Mouse (Mus musculus): Measurements from ENCODE around the gene Hps3.
"Not testable (repeated sequence)": the region's sequence is repeated elsewhere in the genome, so short reads cannot be mapped to it uniquely, and the experiment has no call there.

Hps3 gene

DNA sequence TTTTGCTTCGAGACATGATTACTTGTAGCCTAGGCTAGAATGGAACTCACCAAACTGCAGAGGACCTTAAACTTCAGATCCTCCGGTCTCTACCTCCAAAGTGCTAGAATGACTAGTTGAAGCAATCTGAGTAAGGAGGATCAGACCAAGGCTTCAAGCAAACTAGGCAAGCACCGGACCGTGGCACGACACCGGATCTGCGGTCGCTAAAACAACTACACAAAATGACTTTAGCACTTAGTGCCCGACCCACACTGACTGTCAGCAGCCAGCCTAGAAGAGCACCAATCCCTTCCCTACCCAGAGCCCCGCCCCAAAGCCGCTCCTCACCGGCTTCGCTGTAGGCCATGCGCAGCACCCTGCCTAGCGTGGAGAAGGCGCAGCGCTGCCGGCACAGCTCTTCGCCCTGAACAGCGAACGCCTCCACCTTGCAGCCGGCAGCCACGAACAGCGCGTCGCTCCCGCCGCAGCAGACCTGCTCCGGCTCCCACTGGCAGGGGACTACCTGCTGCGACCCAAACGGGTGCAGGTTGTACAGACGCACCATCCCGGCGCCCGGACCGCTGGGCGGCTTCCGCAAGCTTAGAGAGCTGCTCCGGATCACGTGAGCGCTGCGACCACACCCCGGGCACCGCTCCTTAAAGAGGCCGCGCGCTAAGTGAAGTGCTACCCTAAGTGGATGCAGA, at the start of gene Hps3:
TSS of gene Hps3 (minus strand) at position 597 of the 686 bp plus-strand sequence.
- peak; percentile 82 to 91 for DNase-seq (ENCODE audit: low spot score in 2 of 2)

DNA sequence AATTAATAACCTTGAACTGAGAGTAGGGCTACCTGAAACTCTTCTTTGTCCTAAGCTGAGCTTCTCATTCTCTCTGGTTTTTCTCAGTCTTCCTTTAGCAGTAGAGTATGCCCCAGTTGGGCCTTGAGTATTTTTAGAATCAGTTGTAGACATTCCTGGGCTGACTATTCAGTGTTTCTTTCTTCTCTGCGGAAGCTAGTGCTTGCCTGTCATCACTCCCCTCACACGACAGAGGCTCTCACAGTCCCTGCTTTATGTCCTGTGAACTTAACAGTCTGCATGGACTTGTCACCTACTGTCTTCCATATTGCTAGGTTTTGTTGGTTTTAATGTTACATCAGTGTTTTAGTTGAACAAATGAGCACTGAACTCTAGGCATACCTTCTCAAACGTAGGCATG, 47.0 kb upstream of the Hps3 start:
- DNase-seq (ENCODE audit: low spot score in 2 of 2) = no peak

DNA sequence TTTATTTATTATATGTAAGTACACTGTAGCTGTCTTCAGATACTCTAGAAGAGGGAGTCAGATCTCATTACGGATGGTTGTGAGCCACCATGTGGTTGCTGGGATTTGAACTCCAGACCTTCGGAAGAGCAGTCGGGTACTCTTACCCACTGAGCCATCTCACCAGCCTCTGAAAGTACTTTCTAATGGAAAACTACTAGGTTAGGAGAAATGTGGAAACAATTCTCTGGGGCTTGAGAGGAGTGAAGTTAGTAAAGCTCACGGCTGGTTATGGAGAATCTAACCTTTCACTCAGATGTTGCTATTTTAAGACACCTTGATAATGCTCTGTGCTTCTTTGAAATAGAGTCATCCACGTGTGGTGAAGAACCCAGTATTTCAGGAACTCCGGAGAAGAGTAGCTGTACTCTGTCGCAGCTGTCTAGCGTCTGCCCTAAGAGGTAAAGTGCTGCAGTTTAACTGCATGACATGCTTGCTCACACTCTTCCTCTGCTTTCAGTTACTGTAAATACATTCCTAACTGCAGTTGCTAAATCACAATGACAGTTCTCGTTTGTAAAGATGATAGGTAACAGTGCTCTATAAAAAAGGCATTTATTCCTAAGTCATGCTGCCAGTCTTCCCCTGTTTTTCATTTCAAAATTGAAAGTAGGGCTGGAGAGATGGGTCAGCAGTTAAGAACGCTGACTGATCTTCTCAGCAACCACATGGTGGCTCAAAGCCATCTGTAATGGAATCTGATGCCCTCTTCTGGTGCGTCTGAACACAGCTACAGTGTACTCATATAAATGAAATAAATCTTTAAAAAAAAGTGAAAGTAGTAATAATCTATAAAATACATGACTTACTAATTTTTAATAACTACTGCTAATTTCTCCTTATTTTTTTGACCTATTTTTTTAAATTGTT, 41.3 kb upstream of the Hps3 start:
- no peak for DNase-seq (ENCODE audit: low spot score in 2 of 2)

DNA sequence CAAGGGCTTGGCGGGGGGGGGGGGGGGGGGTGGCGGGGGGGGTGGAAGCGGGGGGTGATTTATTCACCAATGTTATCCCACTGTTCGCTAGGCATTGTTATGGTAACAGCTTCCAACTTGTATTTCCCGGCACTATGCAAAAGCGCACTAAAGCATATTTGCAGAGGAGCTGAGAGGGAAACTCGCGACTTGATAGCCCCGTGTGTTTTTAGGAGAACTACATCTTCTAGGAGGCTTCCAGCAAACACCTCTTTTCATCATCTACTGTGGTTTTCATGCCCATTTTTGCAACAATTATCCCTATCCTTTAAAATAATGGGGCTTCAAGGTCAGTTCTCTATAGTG, 23.1 kb upstream of the Hps3 start:
- no peak for DNase-seq (ENCODE audit: low spot score in 2 of 2)

- peak; percentile 90 to 93 for DNase-seq (ENCODE audit: low spot score in 2 of 2)
Measured at GRCm38 (mm10) chr3:20057306-20058196, 22.4 kb upstream of the Hps3 start, which contains the start of gene Hltf. Hltf (plus strand) TSS chr3:20057811.

- DNase-seq (ENCODE audit: low spot score in 2 of 2) = not testable (repeated sequence)
Measured at GRCm38 (mm10) chr3:20044736-20045135, 9.6 kb upstream of the Hps3 start.

GRCm38 (mm10) chr3:20041461-20041860, 6.3 kb upstream of the Hps3 start:
- not testable (repeated sequence) for DNase-seq (ENCODE audit: low spot score in 2 of 2)

DNA sequence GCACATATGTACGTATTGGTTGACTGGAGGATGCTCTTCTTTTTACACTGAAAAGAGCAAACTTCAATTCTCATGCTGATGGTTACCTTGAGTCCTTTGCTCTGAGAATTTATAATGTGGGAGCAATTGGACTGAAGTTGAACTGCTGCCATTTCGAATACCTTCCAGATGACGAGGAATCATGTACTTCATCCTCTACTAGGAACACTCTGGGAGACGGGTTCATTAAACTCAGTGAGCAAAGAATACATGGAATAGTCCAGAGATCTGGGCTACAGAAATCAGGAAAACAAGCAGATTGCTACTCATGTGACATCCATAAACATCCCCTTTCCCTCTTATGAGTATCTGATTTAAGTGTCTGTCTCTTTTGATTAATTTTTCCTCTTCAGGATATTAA, 954 bp upstream of the Hps3 start:
- no peak for DNase-seq (ENCODE audit: low spot score in 2 of 2)

DNA sequence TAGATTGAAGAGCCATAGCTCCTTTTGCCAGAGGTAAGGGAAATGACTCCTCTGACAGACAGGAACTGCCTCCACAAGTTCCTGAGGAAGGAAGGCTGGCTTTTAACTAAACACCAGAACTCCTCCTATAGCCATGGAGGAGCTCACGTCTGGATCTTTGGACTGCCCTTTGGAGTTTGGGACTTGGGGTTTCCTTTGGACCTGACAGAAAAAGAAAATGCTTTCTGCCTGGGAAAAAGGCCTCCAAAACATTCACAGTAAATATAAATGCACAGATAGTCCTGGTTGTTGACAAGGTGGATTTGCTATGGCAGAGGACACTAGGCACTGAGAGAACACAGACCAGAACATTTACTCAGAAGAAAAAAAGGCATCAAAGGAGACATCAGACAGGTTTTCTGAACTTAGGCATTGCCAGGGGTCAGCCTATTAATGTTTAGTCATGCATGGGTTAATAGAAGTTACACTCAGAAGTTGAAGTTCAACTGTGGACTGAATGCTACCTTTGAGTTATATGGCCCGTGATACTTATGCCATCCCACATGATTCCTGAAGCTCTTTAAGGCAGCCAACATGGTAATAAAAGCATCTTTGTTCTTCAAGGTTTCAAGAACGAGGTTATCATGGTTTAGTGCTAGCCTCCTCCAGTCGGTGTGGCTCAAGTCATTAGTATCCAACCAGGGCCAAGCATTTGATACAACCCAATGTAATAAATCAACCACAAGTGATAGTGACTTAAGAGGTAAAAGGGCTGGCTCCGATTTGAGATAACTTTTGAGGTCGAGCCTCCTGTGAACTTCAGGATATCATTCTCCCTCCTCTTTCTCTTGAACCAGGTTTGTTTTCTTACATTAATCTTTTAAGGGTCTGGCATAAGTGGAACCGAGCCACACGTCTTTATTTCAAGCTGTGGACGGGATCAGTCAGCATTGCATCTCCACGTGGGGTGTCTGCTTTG, 1.1 kb downstream of the Hps3 start:
- no peak for DNase-seq (ENCODE audit: low spot score in 2 of 2)

- DNase-seq (ENCODE audit: low spot score in 2 of 2) = no peak
Measured at GRCm38 (mm10) chr3:20030807-20031206, 4.3 kb downstream of the Hps3 start.

- no peak for DNase-seq (ENCODE audit: low spot score in 2 of 2)
Measured at GRCm38 (mm10) chr3:20028640-20029039, 6.5 kb downstream of the Hps3 start.

- no peak for DNase-seq (ENCODE audit: low spot score in 2 of 2)
Measured at GRCm38 (mm10) chr3:20027788-20028187, 7.3 kb downstream of the Hps3 start.

GRCm38 (mm10) chr3:20026996-20027689, 8.0 kb downstream of the Hps3 start:
- no peak for DNase-seq (ENCODE audit: low spot score in 2 of 2)

DNA sequence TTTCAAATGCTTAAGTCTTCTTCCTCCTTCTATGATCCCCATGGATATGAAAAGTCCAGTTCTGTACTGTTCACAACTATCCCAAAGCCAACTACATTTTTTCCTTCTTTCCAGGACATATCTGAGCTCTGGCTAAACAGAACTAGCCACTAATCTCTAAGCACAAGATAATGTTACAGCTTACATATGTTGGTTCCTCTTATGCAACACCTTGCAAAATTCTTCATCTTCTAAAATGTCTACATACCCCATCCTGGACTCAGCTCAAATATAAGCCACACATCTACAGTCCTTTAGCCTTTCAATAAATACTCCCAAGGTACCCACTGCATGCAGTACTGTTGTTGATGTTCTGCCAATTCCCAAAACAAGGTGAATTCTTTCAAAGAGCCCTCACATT, 8.6 kb downstream of the Hps3 start:
- DNase-seq (ENCODE audit: low spot score in 2 of 2) = no peak

DNA sequence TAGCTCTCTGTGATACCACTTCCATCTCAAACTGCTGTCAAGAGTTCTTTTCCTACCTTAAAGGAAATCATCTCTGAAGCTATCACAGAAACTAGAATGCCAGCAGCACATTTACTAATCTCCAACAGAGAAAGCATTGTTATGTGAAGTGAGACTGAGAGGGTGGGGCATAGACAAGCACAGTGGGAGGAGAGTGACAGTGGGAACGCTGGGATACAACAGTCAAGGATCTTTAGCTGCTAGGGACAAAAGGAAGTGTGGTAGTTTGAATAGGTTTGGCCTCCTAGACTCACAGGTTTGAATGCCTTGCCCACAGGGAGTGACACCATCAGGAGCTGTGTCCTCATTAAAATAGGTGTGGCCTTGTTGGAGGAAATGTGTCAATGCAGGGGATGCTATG, 11.3 kb downstream of the Hps3 start:
- DNase-seq (ENCODE audit: low spot score in 2 of 2) = no peak

- peak in 1 of 2 experiments; percentile 29 for DNase-seq (ENCODE audit: low spot score in 2 of 2)
Measured at GRCm38 (mm10) chr3:20018076-20018475, 17.0 kb downstream of the Hps3 start.

GRCm38 (mm10) chr3:20014454-20014853, 20.7 kb downstream of the Hps3 start:
- peak; percentile 8 to 51 for DNase-seq (ENCODE audit: low spot score in 2 of 2)

- DNase-seq (ENCODE audit: low spot score in 2 of 2) = not testable (repeated sequence)
Measured at GRCm38 (mm10) chr3:20010905-20011304, 24.2 kb downstream of the Hps3 start.

DNA sequence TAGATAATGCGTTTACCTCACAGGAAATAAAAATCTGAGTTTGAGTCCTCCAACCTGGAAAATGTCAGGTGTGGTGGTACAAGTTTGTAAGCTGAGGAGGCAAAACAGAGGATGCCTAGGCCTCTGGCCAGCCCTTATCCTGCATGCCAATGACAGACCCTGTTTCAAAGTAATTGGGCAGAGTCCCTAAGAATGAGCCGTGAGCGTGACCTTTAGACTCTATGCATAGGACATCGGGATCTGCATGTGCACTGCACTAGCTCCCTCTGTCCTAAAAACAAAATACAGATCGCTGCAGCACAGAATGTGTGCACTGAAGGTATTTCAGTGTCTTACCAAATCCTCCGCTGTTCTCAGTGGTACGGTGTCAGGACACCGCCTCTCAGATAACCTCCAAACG, 24.7 kb downstream of the Hps3 start:
- peak in 1 of 2 experiments; percentile 34 for DNase-seq (ENCODE audit: low spot score in 2 of 2)

GRCm38 (mm10) chr3:20007759-20008158, 27.4 kb downstream of the Hps3 start:
- no peak for DNase-seq (ENCODE audit: low spot score in 2 of 2)
